Mouse (Mus musculus): ENCODE measurements at regions not wholly inside any gene's neighbourhood (a gene's known extent, or its start where the extent isn't known, plus 50 kb on each side); places are given as distances from the start of the nearest gene placed in this dataset.
"Not testable (repeated sequence)": the region's sequence is repeated elsewhere in the genome, so short reads cannot be mapped to it uniquely, and the experiment has no call there.

- DNase-seq (ENCODE audit: low read depth, low spot score) = no peak
Measured at GRCm38 (mm10) chr13:99128979-99129378, 55.6 kb upstream of the Zfp366 start.

DNA sequence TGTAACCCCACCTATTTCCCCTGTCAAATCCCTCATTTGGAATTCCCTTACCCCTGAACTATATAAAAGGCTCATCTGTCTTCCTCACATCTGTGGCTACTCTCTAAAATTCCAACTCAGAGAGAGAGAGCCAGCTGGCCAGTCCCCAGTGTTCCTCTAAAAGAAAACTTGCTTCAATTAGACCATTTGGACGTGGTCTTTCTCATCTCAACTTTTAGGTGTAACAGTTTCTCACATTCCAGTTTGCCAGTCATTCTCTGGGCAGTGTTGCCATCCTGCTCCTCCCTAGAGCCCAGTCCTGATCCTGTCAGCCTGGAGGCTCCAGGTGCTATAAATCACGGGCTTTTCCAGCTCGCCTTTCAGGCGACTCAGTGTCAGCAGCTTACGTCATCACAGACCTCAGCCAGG is 56.3 kb upstream of the Zfp366 start:
- DNase-seq (ENCODE audit: low read depth, low spot score) = peak; percentile 69

DNA sequence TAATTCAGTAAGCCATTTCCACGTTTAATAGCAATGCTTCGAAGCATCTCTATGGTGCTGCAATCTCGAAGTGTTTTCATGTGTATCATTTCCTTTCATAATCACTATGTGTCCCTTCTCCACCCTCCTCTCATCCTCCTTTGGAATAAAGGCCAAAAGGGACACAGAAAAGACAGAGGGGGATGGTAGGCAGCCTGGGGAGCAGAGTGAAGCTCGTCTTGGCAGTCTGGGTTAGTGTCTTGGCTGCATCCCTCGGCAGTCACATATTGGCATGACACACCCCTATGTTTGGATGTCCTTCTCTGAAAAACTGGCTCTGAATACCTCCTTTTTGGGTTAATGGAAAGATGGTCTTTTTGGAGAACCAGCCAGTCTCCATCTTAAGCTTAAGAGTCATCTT is 56.9 kb upstream of the Zfp366 start:
- peak; percentile 80 for DNase-seq (ENCODE audit: low read depth, low spot score)

DNA sequence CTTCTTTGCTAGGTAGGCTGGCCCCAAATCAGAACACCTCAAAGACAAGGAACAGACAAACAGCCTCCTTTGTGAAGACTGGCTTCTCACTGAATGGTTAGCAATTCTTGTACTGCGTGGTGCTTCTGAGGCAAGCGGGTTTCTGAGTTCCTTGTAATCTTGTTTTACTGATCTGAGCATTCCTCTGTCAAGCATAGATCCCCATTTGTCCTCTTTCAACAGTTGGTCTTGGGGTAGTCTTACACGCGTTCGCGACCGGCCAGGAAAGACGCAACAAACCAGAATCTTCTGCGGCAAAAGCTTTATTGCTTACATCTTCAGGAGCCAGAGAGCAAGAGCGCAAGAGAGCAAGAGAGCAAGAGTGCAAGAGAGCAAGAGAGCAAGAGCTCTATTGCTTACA is 57.7 kb upstream of the Zfp366 start:
- not testable (repeated sequence) for DNase-seq (ENCODE audit: low read depth, low spot score)

GRCm38 (mm10) chr13:99126538-99126937 is 58.1 kb upstream of the Zfp366 start:
- DNase-seq (ENCODE audit: low read depth, low spot score) = peak; percentile 29

DNA sequence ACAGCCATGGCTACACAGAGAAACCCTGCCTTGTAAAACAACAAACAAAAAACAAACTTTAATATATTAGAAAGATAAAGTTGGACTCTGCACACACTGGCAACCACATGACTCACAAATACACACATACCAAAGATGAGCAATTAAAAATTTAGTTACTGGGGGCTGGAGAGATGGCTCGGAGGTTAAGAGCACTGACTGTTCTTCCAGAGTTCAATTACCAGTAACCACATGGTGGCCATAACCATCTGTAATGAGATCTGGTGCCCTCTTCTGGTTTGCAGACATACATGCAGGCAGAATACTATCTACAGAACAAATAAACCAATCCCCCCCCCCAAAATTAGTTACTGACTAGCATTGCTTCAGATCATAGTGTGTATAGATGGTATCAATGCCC is 58.7 kb upstream of the Zfp366 start:
- no peak for DNase-seq (ENCODE audit: low read depth, low spot score)

- DNase-seq (ENCODE audit: low read depth, low spot score) = peak; percentile 96
Measured at GRCm38 (mm10) chr13:99124894-99125570, 59.6 kb upstream of the Zfp366 start.

DNA sequence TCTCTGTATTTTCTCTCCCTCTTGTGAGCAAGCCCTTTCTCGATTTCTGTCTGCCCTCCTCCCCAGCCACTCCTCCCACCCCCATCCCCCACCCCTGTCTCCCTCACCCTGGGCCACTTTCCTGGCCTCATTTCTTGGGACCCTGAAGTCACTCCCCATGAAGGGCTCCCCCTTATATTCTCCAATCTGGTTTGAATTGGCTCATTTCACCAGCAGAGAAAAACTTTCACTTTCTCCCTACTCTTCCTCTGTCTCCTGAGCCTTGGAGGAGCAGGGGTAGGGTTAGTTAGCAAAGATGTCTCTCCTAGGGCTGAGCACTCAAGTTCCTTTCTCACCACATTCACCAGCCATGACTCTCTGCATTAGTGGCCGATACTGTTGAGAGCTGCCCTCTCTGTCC is 60.5 kb upstream of the Zfp366 start:
- DNase-seq (ENCODE audit: low read depth, low spot score) = no peak

DNA sequence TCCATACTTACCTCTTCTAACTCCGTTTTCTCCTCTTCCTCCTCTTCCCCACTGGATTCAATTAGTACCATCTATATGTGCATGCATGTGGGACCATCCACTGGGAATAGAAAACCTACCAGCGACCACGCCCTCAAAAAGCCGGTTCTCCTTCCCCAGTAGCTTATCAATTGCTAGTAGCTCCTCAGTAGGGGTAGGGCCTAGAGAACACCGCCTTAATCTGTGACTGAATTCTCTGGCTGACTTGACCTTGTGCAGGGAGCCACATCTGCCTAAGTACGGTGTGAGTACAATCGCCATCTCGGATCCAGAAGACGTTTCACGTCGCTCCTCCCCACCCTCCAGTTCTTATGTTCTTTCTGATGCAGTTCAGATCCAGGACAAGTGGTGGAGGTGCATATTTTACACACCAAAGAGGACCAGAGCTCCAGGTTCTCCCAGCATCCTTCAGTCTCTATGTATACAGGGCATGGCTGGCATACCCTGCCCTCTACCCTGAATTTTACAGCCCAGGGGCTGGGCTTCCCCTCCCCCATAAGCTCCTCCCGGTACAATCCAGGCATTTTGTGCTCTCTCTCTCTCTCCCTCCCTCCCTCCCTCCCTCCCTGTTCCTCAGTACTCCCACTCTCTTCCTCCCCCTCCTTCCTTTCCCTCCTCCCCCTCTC is 61.0 kb upstream of the Zfp366 start:
- DNase-seq (ENCODE audit: low read depth, low spot score) = no peak

DNA sequence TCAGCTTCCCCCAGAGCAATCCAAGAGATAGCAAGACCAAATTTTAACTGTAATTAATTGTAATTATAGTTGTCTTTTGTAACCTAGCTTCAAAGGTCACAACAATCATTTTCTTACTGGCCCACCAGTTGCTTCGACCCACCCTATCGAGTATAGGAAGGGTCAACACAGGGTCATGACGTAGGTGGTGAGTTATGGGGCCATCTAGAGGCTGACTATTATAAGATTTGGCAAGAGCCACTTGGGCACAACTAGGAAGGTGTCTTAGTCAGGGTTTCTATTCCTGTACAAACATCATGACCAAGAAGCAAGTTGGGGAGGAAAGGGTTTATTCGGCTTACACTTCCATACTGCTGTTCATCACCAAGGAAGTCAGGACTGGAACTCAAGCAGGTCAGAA is 62.1 kb upstream of the Zfp366 start:
- not testable (repeated sequence) for DNase-seq (ENCODE audit: low read depth, low spot score)

- no peak for DNase-seq (ENCODE audit: low read depth, low spot score)
Measured at GRCm38 (mm10) chr13:99121096-99121495, 63.5 kb upstream of the Zfp366 start.

GRCm38 (mm10) chr13:99119941-99120340 is 64.7 kb upstream of the Zfp366 start:
- no peak for DNase-seq (ENCODE audit: low read depth, low spot score)

- no peak for DNase-seq (ENCODE audit: low read depth, low spot score)
Measured at GRCm38 (mm10) chr13:99118901-99119300, 65.7 kb upstream of the Zfp366 start.

GRCm38 (mm10) chr13:99115541-99115940 is 69.1 kb upstream of the Zfp366 start:
- no peak for DNase-seq (ENCODE audit: low read depth, low spot score)

DNA sequence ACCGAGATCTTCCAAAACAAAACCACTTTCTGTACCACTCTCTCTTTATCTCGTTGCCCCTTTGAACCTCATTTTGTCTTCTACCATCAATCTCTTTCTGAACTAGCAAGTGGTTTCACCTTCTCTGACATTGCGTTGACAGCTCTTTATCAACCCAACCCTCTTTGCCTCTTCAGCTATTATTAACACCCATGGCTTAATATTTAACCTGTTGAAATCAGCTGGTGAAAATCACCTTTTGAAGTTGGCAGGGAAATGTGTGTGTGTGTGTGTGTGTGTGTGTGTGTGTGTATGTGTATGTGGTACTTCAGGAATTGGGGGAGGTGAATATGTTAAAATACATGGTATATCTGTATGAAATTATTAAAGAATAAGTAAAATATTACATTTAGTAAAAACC is 70.1 kb upstream of the Zfp366 start:
- no peak for DNase-seq (ENCODE audit: low read depth, low spot score)

DNA sequence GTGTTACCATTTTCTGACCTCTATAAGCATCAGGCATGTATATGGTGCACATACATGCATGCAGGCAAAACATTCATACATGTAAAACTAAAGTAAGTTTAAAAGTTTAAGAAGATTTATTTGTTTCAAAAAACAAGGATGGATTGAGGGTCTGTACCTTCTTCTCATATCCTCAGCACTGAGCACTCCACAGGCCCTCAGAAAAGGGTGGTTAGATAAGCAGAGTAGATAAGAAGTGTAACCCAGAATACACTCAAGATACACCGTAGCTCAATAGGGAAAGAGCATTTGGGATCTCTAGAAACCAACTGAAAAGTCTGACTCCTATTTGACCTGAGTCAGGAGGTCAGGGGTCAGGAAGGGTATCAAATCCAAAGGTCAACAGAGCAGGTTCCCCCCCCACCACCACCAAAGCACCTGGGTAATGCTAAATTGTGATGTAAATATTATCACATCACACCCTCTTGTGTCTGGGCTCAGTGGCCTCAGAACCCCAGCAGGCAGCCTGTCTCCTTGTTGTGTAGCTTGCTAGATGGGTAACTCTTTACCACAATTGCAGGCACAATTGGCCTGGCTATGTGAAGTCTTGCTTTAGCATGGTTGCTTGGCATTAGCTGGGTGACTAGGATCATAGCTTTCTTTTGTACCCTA is 72.8 kb upstream of the Zfp366 start:
- no peak for DNase-seq (ENCODE audit: low read depth, low spot score)

GRCm38 (mm10) chr13:99107983-99108382 is 76.6 kb upstream of the Zfp366 start:
- no peak for DNase-seq (ENCODE audit: low read depth, low spot score)

GRCm38 (mm10) chr13:99102089-99102681 is 82.4 kb upstream of the Zfp366 start:
- no peak for DNase-seq (ENCODE audit: low read depth, low spot score)

DNA sequence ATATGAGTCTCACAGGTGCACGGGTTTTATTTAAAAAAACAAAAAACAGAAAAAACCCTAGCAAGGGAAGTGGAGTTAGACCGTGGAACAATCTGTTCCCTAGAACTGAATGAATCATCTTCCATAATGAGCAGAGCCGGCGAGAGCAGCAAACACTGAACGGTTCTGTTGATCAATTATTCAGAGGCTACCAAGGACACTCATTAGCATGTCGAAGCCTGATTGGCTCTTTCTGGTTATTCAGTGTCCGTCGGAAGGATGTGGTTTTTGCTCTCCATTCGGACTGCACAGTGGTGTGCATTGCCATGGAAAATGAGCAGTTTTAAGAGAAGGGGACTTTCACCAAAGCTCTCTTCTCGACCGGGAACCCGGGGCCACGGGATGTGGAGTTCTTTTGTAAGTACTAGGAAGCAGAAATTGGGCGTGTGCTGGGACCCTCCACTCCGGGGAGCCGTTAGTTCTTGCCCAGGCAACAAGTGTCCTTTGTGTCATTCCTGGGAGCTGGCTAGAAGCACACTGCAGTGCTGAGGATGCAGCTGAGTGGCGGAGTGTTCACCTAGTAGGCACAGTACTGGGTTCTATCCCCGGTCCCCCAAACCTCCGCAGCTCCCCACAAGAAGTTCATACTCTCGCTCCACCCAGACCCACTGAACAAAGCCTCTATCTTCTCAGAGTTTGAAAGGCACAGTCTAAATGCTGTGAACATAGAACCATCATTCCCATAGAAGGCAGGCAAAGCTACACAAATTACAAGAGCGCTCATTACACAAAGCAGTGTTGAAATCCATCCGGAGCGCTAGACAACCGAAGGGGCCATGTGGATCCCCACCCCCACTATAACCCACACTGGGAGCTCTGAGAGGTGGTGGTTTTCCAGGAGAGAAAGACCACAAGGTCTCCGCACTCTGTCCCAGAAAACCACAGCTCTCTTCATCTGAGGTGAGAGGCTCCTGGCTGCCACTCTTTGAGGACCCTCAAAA is 83.9 kb upstream of the Zfp366 start:
- peak; percentile 62 for DNase-seq (ENCODE audit: low read depth, low spot score)

DNA sequence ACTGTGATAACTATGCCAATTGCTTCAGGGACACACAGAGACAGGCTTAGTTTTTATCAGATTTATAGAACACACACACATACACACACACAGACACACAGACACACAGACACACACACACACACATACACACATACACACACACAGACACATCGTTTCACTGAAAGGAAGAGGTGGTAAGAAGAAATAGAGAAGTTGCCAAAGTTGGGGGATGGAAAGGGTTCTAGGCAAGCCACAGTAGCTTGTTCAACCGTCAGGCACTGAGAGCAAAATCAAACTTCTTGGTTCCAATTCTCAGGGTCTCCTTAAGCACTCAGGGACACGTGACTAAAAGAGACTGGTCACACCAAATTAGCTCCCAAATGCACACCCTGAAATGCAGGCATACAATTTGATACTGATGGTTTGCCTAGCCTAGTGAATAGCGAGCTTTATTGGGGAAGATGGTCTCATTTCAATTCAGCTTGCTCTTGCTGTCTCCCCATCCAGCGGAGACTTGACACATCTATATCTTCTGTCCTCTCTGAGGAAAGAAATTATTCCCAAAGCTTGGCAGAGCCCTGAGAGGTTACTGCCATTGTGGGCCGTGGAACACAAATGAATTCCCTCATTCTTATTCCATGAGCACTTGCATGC is 84.7 kb upstream of the Zfp366 start:
- no peak for DNase-seq (ENCODE audit: low read depth, low spot score)

GRCm38 (mm10) chr13:99099226-99099625 is 85.4 kb upstream of the Zfp366 start:
- peak; percentile 67 for DNase-seq (ENCODE audit: low read depth, low spot score)
